In the genomic region with DNA sequence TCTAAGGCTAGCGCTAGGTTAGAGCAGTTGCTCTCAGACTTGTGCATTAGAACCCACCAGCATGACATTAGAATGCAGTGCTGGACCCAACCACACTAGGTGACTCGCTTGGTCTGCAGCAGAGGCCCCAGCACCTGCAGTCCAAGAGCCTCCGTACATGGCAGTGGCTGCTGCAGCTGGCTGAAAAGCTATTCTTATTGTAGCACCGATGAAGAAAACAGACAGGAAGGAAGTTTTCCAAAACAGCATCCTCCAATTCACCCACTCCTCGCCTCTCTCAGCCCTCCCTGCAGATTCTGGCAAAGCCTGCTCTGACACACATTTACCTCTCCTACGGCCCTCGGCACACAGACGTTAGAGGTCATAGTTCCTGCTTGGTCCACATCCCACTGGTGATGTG, we compare ENCODE assay signal across 20 mouse cellular contexts.
DNase-seq lines count a peak whose midpoint lies in the region; TF ChIP-seq lines count a peak whose summit lies in the region.
"Had no signal": no experiment of that assay in that cellular context is flagged by ENCODE, and none has a peak within 500 bp of the region (broad histone marks: within the 10 kb centered on the region; RNA-seq: fewer than 3 reads in every experiment).

No protein-coding gene starts in this region.

- peaks cover 5% of the 10 kb centered on the region; the same call in 1 of the 2 replicates for H3K4me1 ChIP-seq in brown adipose tissue, adult 24 weeks (ENCODE audit: control insufficient read depth, insufficient read depth, insufficient read length, low read length)
- H3K4me1 ChIP-seq in olfactory bulb, adult 2 months (ENCODE audit: control insufficient read depth, insufficient read depth, low read length): peaks cover 31% of the 10 kb centered on the region
- H3K4me1 ChIP-seq: intestine, embryonic 15.5 days had no signal

- peak overlapping the region; percentile 78 for H3K27ac ChIP-seq in left cerebral cortex, adult 2 months
- H3K27ac ChIP-seq in brown adipose tissue, adult 24 weeks (replicated peaks; ENCODE audit: low read depth, low read length): peak overlapping the region; percentile 48
- H3K27ac ChIP-seq in olfactory bulb, adult 2 months (ENCODE audit: insufficient read depth, low read depth, low read length): peak overlapping the region; percentile 91
- H3K27ac ChIP-seq: forebrain, embryonic 10.5 days; heart, embryonic 15.5 days; hindbrain, embryonic 15.5 days; intestine, embryonic 15.5 days; liver, embryonic 14.5 days; stomach, postnatal 0 days had no signal

- TF ChIP-seq CTCF in left cerebral cortex, adult 2 months (IDR thresholded peaks at IDR 0.05): no peak
- no peak for TF ChIP-seq CTCF in olfactory bulb, adult 2 months (IDR thresholded peaks at IDR 0.05; ENCODE audit: insufficient read depth, low read depth, low read length)

- no peak for DNase-seq in left cerebral cortex, adult 2 months (ENCODE audit: extremely low spot score in 1 of 2, low spot score in 2 of 2)
- no peak for DNase-seq in left cerebral cortex, postnatal 10 days (ENCODE audit: extremely low spot score in 1 of 2, low spot score in 2 of 2)
- DNase-seq in thymus, postnatal 4 days: peak; percentile 57
- no peak for DNase-seq in urinary bladder, postnatal 10 days (ENCODE audit: low spot score)
- DNase-seq in urinary bladder, postnatal 14 days (ENCODE audit: low spot score): no peak
- DNase-seq: adrenal gland, adult 2 months; cerebellum, adult 9-10 months; forebrain, postnatal 0 days; gastrocnemius, postnatal 25 days; kidney, postnatal 25 days; midbrain, embryonic 14.5 days; right cerebral cortex, adult 18-20 months had no signal

- H3K4me3 ChIP-seq in left cerebral cortex, adult 2 months: no peak overlapping the region
- H3K4me3 ChIP-seq in brown adipose tissue, adult 24 weeks (ENCODE audit: insufficient read depth, low read depth, low read length): no peak overlapping the region
- H3K4me3 ChIP-seq in olfactory bulb, adult 2 months (ENCODE audit: insufficient read depth, low read depth, low read length): no peak overlapping the region
- H3K4me3 ChIP-seq: forebrain, embryonic 10.5 days; heart, embryonic 15.5 days; hindbrain, embryonic 15.5 days; intestine, embryonic 15.5 days had no signal

- 46% methylated on average over 8 of the region's 8 CpGs for WGBS in olfactory bulb, adult 2 months

- intact Hi-C loops in left cerebral cortex, adult 2 months (cut with DNase I): no loop called here
- intact Hi-C loops in left cerebral cortex, postnatal 10 days (cut with DNase I): no loop called here

- TF ChIP-seq POLR2A in olfactory bulb, adult 2 months (IDR thresholded peaks at IDR 0.05; ENCODE audit: insufficient read depth, low read depth, low read length): no peak
